Mouse (Mus musculus) ovary, postnatal 14 days (tissue): ENCODE results near the gene Gng7.

ENCODE experiments used
- DNase-seq: peaks from one replicate; pipeline ENCODE4 v3.0.0; 2022; ENCODE audit warnings: low spot score

Gng7 gene

DNA sequence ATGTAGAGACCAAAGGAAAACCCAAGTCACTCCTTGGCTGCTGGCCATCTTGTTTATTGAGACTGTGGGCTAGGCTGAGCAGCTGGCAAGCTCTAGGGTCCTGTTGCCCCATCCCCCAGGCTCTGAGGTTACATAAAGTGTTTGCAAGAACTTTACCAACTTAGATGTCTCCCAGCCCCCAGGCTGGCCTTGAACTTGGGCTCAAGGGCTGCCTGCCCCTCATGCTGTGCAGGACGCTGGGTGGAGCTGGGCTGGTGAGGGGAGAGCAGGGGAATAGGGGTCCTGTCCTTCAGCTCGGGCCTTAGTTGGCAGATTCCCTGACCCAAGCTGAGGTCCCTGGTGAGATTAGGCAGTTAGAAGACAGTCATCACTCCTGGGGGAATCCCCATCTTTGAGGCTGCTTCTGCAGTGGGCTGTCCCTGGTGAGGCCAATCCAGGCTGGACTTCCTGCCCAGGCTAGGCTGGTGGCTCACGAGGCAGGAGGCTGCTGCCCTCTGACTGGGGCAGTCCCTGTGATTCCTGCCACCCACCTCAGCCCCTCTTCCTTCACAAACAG, 47.6 kb downstream of the Gng7 start:
- DNase-seq: no peak

- no peak for DNase-seq
Observed at GRCm38 (mm10) chr10:80966296-80966695, 48.4 kb downstream of the Gng7 start.

DNA sequence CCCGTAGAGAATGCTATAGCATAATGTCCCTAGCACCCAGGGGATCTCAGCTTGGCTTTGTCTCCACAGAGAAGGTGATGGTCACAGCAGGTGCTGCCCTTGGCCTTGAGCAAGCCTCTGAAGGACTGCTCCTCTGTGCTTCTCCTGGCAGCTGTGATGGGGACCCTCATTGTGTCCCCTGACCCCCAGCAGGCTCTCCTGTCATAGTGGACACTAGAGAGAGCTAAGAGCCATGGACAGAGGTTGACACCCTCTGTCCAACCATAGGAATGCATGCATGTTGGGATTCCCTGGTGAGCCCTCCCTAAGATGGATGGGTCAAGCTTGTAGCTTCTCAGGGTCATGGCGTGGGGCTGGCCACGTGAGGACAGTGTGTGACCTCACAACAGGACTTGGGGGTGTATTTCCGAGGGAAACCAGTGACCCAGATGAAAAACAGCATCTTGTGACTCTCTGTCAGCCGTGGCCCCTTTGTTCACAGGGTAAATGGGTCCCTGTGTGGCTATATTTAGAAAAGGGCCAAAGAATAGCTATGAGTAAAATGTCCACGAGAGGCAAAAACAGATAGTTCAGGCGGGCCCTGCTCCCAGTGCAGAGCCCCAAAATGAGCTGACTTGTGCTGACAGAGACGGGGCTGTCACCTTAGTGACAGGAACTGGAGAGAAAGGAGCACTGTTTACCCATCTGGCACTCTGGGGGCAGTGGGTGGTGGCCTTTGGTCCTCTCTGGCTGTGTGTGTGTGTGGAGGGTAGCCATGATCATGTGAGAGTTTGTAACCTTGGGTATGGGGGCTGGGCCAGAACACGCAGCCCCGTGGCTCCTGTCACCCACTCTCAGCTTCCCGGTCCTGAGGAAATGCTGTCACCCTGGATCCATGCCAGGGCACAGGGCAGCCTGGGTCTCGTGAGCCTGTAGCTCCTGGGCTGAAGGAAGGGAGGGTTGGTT, 51.4 kb downstream of the Gng7 start:
- DNase-seq: no peak

DNA sequence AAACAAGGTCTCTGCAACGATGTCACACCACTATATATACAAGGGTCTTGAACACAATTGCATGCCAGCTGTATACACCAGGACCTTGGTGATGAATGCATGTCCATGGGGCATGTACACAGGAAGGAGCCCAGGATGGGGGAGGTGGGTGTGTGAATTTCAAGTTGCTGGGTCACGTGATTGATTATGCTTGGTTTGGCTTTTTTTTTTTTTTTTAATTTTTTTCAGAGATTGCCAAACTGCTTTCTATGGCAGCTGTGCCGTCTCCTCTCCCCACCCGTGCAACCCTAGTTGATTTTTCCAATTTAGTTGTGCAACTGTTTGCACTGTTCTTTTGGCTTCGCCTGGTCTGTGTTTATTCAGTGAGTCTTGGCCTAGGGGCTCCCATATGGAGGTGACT, 52.2 kb downstream of the Gng7 start:
- DNase-seq: no peak

- DNase-seq: no peak
Observed at GRCm38 (mm10) chr10:80962051-80962472, 52.7 kb downstream of the Gng7 start.

DNA sequence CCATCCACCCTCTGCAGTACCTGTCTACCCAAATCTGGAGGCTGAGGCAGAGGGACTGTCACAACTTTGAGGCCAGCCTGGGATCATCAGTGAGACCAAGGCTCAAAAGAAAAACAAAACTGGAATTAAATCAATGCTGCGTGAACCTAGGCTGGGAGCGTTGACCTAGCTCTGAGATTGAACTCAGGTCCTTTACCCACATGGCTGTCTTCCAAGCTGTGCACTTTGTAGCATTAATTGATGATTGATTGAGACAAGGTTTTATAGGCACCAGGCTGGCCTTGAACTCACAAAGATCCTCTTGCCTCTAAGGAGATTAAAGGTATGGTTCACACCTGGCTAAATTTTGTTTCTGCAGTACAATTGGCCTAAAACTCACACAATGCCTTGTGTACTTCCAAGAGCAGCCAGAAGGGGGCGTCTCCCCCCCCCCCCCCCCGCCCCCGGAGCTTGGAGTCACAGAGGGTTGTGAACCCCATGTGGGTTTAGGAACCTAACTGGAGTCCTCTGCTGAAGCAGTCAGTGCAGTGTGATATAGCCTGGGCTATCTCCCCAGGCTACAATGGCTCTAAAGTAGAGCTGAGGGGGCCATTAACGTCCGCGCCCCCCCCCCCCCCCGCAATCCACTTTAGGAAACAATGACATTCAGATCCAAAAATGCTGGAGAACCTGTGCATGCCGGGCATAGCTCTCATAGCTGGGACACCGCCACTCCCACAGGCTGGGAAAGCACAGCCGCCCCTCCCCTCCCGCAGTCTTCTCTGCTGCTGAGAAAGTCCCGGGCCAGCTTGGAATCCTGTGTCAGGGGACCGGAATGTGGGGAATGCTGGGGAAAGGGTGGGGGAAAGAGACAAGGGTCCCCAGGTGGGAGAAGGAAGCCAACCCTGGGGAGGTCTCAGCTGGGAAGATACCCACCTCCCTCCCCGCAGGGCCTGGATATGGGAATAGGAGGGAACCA, 53.9 kb downstream of the Gng7 start:
- DNase-seq: no peak

- DNase-seq: no peak
Observed at GRCm38 (mm10) chr10:80958979-80959637, 55.6 kb downstream of the Gng7 start.

GRCm38 (mm10) chr10:80957791-80958190, 57.0 kb downstream of the Gng7 start:
- no peak for DNase-seq

DNA sequence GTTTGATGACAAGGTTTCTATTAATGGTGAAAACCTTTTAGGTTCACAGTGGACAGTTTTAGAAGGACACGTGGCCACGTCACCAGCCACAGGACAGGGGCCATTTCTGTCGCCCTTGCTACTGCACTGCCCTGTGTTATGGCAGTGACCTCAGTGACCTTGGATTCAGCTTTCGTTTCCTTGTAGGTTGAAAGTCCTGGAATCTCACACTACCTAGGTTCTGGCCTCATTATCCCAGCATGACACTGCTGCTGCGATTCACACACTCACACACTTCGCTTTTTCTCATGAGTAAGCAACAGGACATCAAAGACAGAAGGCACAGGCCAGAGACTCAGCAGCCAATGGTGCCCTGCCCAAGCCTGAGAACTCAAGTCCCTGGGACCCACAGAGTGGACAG, 57.8 kb downstream of the Gng7 start:
- no peak for DNase-seq

DNA sequence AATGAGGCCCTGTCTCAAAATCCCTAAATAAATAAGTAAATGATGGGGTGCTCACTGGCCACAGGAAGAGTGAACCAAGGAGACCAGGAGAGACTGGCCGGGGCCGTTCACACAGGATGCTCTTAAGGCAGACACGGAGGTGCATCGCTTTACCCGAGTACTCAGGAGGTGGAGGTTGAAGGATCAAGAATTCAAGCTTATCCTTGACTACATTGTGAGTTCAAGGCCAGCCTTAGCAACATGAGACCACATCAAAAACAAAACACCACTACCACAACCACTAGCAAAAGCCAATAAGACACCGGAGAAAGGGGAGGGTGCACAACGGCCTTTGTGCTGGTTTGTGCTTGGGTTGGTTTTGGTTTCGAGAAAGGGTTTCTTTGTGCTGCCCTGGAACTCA, 58.4 kb downstream of the Gng7 start:
- DNase-seq: no peak

- DNase-seq: no peak
Observed at GRCm38 (mm10) chr10:80955536-80955935, 59.2 kb downstream of the Gng7 start.

GRCm38 (mm10) chr10:80954843-80955242, 59.9 kb downstream of the Gng7 start:
- DNase-seq: no peak

- DNase-seq: no peak
Observed at GRCm38 (mm10) chr10:80954415-80954814, 60.3 kb downstream of the Gng7 start.

DNA sequence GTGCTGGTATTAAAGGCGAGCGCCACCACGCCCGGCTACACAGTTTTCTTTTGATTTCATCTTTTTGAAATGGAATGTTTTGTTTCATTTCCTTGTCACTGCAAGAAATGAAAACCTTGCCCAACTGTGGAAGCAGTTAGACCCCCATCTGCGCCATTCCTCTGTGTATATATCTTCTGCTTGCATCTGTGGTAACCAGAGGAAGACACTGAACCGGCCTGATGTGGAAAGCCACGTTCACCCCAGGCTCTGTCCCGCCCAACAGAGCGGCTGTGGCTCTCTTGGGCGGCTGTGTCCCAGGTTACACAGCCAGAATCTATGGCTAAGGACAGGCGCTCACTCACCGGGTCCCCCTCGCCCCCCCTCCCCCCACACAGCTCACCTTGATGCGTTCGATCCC, 62.3 kb downstream of the Gng7 start:
- DNase-seq: no peak

DNA sequence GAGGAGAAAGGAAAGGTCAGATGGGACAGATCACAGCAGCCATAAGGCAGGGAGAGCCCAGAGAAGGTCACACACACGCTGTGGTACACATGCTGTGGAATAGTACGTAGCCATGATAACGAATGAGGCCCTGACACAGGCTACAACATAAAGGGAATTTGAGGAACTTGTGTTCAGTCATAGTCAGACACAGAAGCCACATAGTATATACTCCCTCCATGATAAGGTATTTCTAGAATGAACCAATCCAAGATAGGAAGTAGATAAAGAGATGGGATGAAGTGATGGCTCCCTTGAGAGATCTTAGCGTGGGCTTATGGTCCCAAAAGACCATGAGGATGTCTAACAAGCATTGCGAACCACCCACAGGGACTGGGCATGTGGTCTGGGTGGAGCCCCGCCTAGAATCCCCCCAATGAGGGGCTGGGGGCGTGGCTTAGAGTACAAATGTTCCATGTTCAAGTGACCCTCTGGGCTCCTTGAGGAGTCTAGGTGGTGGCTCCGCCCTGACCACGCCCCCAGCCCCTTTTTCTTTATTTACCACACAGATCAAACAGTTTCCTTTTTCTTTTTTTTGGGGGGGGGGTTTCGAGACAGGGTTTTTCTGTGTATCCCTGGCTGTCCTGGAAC, 62.9 kb downstream of the Gng7 start:
- no peak for DNase-seq

- DNase-seq: no peak
Observed at GRCm38 (mm10) chr10:80950314-80950713, 64.4 kb downstream of the Gng7 start.

- no peak for DNase-seq
Observed at GRCm38 (mm10) chr10:80949081-80949480, 65.7 kb downstream of the Gng7 start.

GRCm38 (mm10) chr10:80948570-80948969, 66.2 kb downstream of the Gng7 start:
- DNase-seq: no peak

DNA sequence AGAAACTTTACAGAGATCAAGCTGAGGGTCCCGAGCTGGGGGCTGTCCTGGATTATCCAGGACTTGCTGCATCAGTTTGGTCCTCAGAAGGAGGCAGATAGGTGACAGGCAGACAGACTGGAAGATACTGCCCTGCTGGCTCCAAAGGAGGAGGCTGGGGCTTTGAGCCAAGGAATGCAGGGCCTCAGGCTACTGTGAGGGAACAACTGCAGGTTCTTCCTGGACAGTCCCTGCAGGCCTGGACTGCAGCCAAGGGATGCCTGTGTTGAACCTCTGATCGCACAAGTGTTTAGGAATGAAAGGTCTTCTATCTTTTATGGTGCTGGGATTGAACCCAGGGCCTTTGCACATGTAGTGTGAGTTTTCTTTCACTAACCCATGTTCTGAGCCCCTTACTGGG, 66.9 kb downstream of the Gng7 start:
- no peak for DNase-seq

GRCm38 (mm10) chr10:80946684-80947437, 67.9 kb downstream of the Gng7 start:
- DNase-seq: no peak

DNA sequence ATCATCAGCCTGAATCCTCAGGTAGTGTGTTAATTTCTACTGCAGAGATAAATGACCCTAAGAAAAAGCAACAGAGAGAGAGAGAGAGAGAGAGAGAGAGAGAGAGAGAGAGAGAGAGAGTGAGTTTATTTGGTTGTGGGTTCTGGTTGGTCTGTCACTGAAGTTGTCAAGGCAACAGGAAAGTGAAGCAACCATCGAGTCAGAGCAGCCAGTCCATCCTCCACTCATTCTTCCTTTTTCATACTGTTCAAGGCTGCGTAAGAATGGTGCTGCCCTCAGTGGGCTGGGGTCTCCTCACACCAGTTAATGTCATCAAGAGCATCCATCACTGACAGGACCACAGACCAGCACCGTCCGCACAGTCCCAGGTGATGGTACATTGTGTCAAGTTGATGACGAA, 70.5 kb downstream of the Gng7 start:
- DNase-seq: no peak
